Mouse (Mus musculus): ENCODE data around the gene Vapb.

DNA sequence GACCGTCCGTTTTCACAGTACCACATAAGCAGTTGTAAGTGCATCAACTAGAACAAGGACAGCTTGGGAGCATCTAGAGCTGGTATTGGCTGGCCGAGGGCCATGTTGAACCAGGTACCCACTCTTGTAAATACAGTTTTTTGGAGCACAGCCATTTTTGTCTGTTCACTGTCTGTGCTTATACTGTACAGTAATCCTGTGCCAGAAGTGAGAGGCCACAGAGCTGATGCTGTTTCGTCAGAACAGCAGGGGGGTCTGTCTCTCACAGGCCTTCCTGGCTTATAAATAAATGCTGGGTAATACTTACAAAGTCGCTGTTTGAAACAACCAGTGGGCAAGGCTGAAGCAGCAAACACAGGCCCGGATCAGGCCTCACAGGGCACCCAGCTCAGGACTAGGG is 45.6 kb upstream of the Vapb start:
- TF ChIP-seq POLR2A (IDR thresholded peaks at IDR 0.05; ENCODE audit: insufficient read depth, low read depth, low read length) = no peak
- no peak for TF ChIP-seq CTCF (IDR thresholded peaks at IDR 0.05)
- TF ChIP-seq EP300 (IDR thresholded peaks at IDR 0.05; ENCODE audit: insufficient read depth, low read depth, low read length) = no peak
